ENCODE assay signal across 11 mouse cellular contexts in the genomic region with DNA sequence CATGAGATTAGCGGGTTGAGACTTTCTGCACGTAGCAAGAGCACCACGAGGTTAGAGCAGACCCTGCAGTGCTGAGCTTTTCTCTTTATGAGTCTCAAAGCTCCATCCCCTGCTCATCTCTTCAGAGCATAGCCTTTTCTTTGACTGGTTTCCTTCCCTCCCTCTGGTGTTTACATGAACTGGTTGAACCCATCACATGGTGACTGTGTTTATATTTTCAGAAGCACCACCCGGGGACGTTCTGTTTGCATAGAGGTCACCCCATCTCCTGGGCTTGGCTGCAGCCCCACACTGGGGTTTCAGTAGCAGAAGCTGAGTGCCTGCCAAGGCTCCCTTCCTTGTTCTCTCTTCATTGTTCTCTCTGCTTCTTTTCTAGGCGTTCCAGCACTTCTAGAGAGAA. TPM values are rescaled to one million over a fixed set of nuclear protein-coding genes. Genes with fewer than 3 reads are reported as not detected.
DNase-seq lines count a peak whose midpoint lies in the region; TF ChIP-seq lines count a peak whose summit lies in the region.
"Had no signal": no experiment of that assay in that cellular context is flagged by ENCODE, and none has a peak within 500 bp of the region (broad histone marks: within the 10 kb centered on the region; RNA-seq: fewer than 3 reads in every experiment).

No protein-coding gene starts in this region.

- peak; percentile 15 to 35 for DNase-seq in lung, adult 18-20 months
- no peak for DNase-seq in lung, adult 2 months
- no peak for DNase-seq in heart, embryonic 10.5 days (ENCODE audit: low spot score)
- DNase-seq in kidney, adult 8-10 months = peak; percentile 32 to 54
- peak; percentile 56 for DNase-seq in lung, postnatal 14 days
- DNase-seq in adrenal gland, adult 8-10 months = no peak
- no peak for DNase-seq in thymus, postnatal 14 days
- no peak for DNase-seq in cerebellum, adult 9-11 months
- DNase-seq: liver, embryonic 13.5 days had no signal

- TF ChIP-seq CTCF in lung, adult 2 months (IDR thresholded peaks at IDR 0.05; ENCODE audit: insufficient read depth, low read length) = no peak

- 27% methylated on average over 6 of the region's 6 CpGs for WGBS in lung, adult 2 months
- WGBS in heart, embryonic 10.5 days = 55% methylated on average over 6 of the region's 6 CpGs

- H3K36me3 ChIP-seq in heart, embryonic 10.5 days = no peaks in the 10 kb centered on the region
- H3K36me3 ChIP-seq: G1E; liver, embryonic 13.5 days had no signal

- no peaks in the 10 kb centered on the region for H3K27me3 ChIP-seq in heart, embryonic 10.5 days (ENCODE audit: insufficient read depth, poor library complexity, severe bottlenecking)
- H3K27me3 ChIP-seq: liver, embryonic 13.5 days had no signal

- peak overlapping the region; percentile 16; the same call in 1 of the 2 replicates for H3K27ac ChIP-seq in heart, embryonic 10.5 days
- H3K27ac ChIP-seq: hindbrain, embryonic 14.5 days; liver, embryonic 13.5 days had no signal

- H3K4me1 ChIP-seq in lung, adult 2 months (ENCODE audit: control insufficient read depth, insufficient read depth, low read length) = 0 out of 2 replicates have a peak, but pooled peaks cover 4% of the 10 kb centered on the region
- H3K4me1 ChIP-seq in heart, embryonic 10.5 days = peaks cover 8% of the 10 kb centered on the region

- H3K4me3 ChIP-seq in lung, adult 2 months (replicated peaks; ENCODE audit: extremely low read depth, low read depth, low read length) = no peak overlapping the region
- no peak overlapping the region for H3K4me3 ChIP-seq in heart, embryonic 10.5 days
- H3K4me3 ChIP-seq: liver, embryonic 13.5 days had no signal

- no peak for TF ChIP-seq POLR2A in lung, adult 2 months (IDR thresholded peaks at IDR 0.05; ENCODE audit: borderline replicate concordance, extremely low read depth, low read depth, low read length)

- H3K9me3 ChIP-seq in heart, embryonic 10.5 days = no peaks in the 10 kb centered on the region
- H3K9me3 ChIP-seq: G1E; liver, embryonic 13.5 days had no signal

RNA-seq across cellular contexts. Expression of gene Igfbp5, which starts 40.1 kb away (rescaled TPM):
- polyA plus RNA-seq in lung, adult 2 months (2012; rRNA removed) = 91.2 and 118 TPM in 2 replicates
- polyA plus RNA-seq in heart, embryonic 10.5 days (2016; fragmentation: Nextera tagmentation; extraction: Ambion mirVana) = 158 and 178 TPM in 2 replicates
- total RNA-seq in adrenal gland, adult 8-10 months (2022) = 100 to 1,000 TPM in 3 of 4 experiments, 10 to 100 TPM in 1; 99.0 to 265 (median 164) TPM

Comparison
In these comparisons a context has a peak if more than half of its experiments do, and no peak if none do; other contexts are left out.
1. DNase-seq: peak in lung, adult 18-20 months (2 of 2), kidney, adult 8-10 months (2 of 2) and lung, postnatal 14 days (single experiment); none in lung, adult 2 months (single experiment), heart, embryonic 10.5 days (single experiment), adrenal gland, adult 8-10 months (single experiment), thymus, postnatal 14 days (single experiment) and cerebellum, adult 9-11 months (single experiment).